Mouse (Mus musculus): ENCODE measurements at regions not wholly inside any gene's neighbourhood (a gene's known extent, or its start where the extent isn't known, plus 50 kb on each side); places are given as distances from the start of the nearest gene placed in this dataset.

DNA sequence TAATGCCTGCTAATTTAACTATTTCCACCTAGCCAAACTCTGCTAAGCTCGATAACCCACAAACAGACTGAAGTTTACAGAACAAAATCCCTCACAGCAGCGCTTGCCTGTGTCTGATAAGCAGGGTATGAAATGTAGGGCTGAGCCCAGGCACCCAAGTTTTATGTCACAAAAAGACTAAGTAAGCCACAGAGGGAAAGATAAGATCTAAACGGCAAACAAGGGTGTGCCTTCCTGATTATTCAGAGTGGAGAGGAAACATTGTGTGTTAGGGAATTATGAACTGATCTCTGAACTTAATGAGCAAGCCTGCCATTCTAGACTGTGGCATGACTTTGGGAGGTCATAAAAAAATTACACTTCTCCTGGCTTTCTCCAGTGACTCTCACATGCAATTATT is 621.8 kb downstream of the Kcnj2 start:
- TF ChIP-seq POLR2A (IDR thresholded peaks at IDR 0.05; ENCODE audit: insufficient read depth, low read depth, low read length): no peak
- no peak for TF ChIP-seq CTCF (IDR thresholded peaks at IDR 0.05; ENCODE audit: insufficient read depth, low read depth, low read length)
- H3K4me1 ChIP-seq (ENCODE audit: control insufficient read depth, insufficient read depth, low read length): no peaks in the 10 kb centered on the region
- WGBS: 63% methylated on average over 3 of the region's 3 CpGs
- H3K4me3 ChIP-seq (ENCODE audit: insufficient read depth, low read depth, low read length): no peak overlapping the region
- no peak overlapping the region for H3K27ac ChIP-seq (ENCODE audit: insufficient read depth, low read depth, low read length)

DNA sequence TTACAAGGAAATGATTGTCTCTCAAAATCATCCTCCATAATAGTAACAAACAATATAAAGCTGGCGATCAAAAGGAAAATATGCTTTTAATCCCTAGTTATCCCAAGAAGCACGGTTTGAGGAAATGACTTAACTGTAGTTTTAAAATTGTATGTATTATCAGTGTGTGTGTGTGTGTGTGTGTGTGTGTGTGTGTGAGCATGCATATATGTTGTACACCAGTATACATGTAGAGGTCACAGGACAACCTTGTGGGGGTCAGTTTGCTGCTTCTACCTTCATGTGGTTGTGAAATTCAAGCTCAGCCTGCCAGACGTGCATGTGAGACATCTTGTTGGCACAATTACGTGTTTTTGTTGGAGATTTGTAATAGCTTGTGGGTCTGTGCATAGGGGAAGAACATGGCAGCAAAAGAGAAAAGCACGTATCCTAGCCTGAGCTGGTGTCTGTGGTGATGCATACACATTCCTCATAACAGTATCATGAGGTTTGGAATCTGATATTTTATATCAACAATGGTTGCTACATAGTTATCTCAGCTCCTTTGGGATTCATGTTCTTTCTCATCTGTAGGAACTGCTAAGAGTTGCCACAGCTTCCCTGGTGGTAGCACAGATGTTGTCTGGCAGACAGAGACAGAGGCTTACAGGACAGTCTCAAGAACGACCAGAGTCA is 622.4 kb downstream of the Kcnj2 start:
- no peak overlapping the region for H3K4me3 ChIP-seq (ENCODE audit: insufficient read depth, low read depth, low read length)
- H3K27ac ChIP-seq (ENCODE audit: insufficient read depth, low read depth, low read length): no peak overlapping the region
- no peak for TF ChIP-seq POLR2A (IDR thresholded peaks at IDR 0.05; ENCODE audit: insufficient read depth, low read depth, low read length)
- TF ChIP-seq CTCF (IDR thresholded peaks at IDR 0.05; ENCODE audit: insufficient read depth, low read depth, low read length): no peak
- no peaks in the 10 kb centered on the region for H3K4me1 ChIP-seq (ENCODE audit: control insufficient read depth, insufficient read depth, low read length)
- 84% methylated on average over 6 of the region's 6 CpGs for WGBS

GRCm38 (mm10) chr11:111689899-111690298 is 623.9 kb downstream of the Kcnj2 start:
- H3K4me1 ChIP-seq (ENCODE audit: control insufficient read depth, insufficient read depth, low read length): no peaks in the 10 kb centered on the region
- 87% methylated on average over 2 of the region's 2 CpGs for WGBS
- no peak overlapping the region for H3K4me3 ChIP-seq (ENCODE audit: insufficient read depth, low read depth, low read length)
- no peak overlapping the region for H3K27ac ChIP-seq (ENCODE audit: insufficient read depth, low read depth, low read length)
- TF ChIP-seq CTCF (IDR thresholded peaks at IDR 0.05; ENCODE audit: insufficient read depth, low read depth, low read length) (no peak), POLR2A (IDR thresholded peaks at IDR 0.05; ENCODE audit: insufficient read depth, low read depth, low read length) (no peak)

GRCm38 (mm10) chr11:111691512-111691911 is 625.5 kb downstream of the Kcnj2 start:
- 98% methylated on average over 2 of the region's 2 CpGs for WGBS

GRCm38 (mm10) chr11:111696668-111697067 is 630.7 kb downstream of the Kcnj2 start:
- Histone ChIP-seq H3K27ac (ENCODE audit: insufficient read depth, low read depth, low read length) (no peak overlapping the region), H3K4me1 (ENCODE audit: control insufficient read depth, insufficient read depth, low read length) (no peaks in the 10 kb centered on the region), H3K4me3 (ENCODE audit: insufficient read depth, low read depth, low read length) (no peak overlapping the region)
- WGBS: 89% methylated on average over 2 of the region's 2 CpGs
- TF ChIP-seq CTCF (IDR thresholded peaks at IDR 0.05; ENCODE audit: insufficient read depth, low read depth, low read length) (no peak), POLR2A (IDR thresholded peaks at IDR 0.05; ENCODE audit: insufficient read depth, low read depth, low read length) (no peak)

More at GRCm38 (mm10) chr11:111691512-111691911, 625.5 kb downstream of the Kcnj2 start:
- Histone ChIP-seq H3K4me3 (ENCODE audit: insufficient read depth, low read depth, low read length) (no peak overlapping the region), H3K27ac (ENCODE audit: insufficient read depth, low read depth, low read length) (no peak overlapping the region), H3K4me1 (ENCODE audit: control insufficient read depth, insufficient read depth, low read length) (no peaks in the 10 kb centered on the region)
- no peak for TF ChIP-seq POLR2A (IDR thresholded peaks at IDR 0.05; ENCODE audit: insufficient read depth, low read depth, low read length)
- TF ChIP-seq CTCF (IDR thresholded peaks at IDR 0.05; ENCODE audit: insufficient read depth, low read depth, low read length): no peak

DNA sequence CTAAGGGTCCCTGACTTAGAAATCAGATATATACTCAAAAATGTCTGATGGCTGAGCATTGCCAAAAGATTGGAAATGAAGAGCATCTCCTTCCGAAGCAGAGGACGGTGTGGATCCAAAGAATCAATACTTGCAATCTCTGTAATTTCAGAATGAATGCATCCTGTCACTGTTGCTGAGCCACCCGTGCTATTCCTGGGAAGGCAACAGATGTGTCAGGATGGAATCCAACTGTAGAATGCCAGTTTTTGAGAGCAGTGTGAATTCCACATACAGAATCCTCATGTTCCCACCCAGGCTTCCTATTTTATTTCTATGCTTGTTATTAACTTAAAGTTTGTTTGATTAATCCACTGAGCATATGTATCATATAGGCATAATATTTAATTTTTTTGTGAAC is 633.9 kb downstream of the Kcnj2 start:
- 77% methylated on average over 3 of the region's 3 CpGs for WGBS
- no peak overlapping the region for H3K27ac ChIP-seq (ENCODE audit: insufficient read depth, low read depth, low read length)
- no peak overlapping the region for H3K4me3 ChIP-seq (ENCODE audit: insufficient read depth, low read depth, low read length)
- no peak for TF ChIP-seq CTCF (IDR thresholded peaks at IDR 0.05; ENCODE audit: insufficient read depth, low read depth, low read length)
- no peak for TF ChIP-seq POLR2A (IDR thresholded peaks at IDR 0.05; ENCODE audit: insufficient read depth, low read depth, low read length)
- H3K4me1 ChIP-seq (ENCODE audit: control insufficient read depth, insufficient read depth, low read length): no peaks in the 10 kb centered on the region

GRCm38 (mm10) chr11:111706882-111707281 is 640.9 kb downstream of the Kcnj2 start:
- 60% methylated on average over 4 of the region's 4 CpGs for WGBS
- Histone ChIP-seq H3K27ac (ENCODE audit: insufficient read depth, low read depth, low read length) (no peak overlapping the region), H3K4me1 (ENCODE audit: control insufficient read depth, insufficient read depth, low read length) (no peaks in the 10 kb centered on the region), H3K4me3 (ENCODE audit: insufficient read depth, low read depth, low read length) (no peak overlapping the region)
- no peak for TF ChIP-seq POLR2A (IDR thresholded peaks at IDR 0.05; ENCODE audit: insufficient read depth, low read depth, low read length)
- no peak for TF ChIP-seq CTCF (IDR thresholded peaks at IDR 0.05; ENCODE audit: insufficient read depth, low read depth, low read length)

DNA sequence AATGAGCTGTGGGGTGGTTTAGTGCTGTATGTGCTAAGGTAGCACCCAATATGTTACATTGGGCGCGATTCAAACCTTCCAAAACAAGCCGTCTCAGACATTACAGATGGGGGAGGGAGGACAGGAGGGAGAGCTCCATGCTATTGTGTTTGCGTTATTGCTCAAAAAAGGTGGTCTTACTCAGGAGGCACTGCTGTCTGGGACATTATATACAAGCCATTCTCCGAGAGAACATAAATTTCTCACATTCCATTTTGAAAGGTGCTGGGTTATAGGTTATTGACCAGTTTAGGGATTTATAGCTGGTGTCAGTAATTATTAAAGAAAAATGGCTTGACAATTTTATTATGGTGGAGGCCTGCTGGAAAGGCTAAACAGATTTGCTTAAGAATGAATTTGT is 649.4 kb downstream of the Kcnj2 start:
- Histone ChIP-seq H3K4me1 (ENCODE audit: control insufficient read depth, insufficient read depth, low read length) (no peaks in the 10 kb centered on the region), H3K4me3 (ENCODE audit: insufficient read depth, low read depth, low read length) (no peak overlapping the region), H3K27ac (ENCODE audit: insufficient read depth, low read depth, low read length) (no peak overlapping the region)
- WGBS: 92% methylated on average over 5 of the region's 5 CpGs
- TF ChIP-seq CTCF (IDR thresholded peaks at IDR 0.05; ENCODE audit: insufficient read depth, low read depth, low read length) (no peak), POLR2A (IDR thresholded peaks at IDR 0.05; ENCODE audit: insufficient read depth, low read depth, low read length) (no peak)

DNA sequence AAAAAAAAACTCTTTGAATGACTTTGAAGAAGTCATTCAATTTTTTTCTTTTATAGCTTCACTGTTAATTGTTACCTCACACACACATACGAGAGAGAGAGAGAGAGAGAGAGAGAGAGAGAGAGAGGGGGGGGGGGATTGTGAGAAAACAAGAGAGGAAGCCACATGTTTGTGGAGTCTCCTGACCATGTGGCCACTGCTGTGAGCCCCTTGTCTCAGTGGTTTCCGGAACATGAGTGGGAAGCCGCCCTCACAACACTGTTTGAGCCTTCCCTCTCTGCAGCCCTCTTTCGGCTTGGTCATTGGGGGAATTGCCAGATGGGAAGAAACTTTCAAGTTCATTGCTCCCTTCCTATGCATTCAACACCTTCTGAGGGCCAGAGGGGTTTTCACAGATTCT is 656.3 kb downstream of the Kcnj2 start:
- Histone ChIP-seq H3K4me1 (ENCODE audit: control insufficient read depth, insufficient read depth, low read length) (no peaks in the 10 kb centered on the region), H3K4me3 (ENCODE audit: insufficient read depth, low read depth, low read length) (no peak overlapping the region), H3K27ac (ENCODE audit: insufficient read depth, low read depth, low read length) (no peak overlapping the region)
- 73% methylated on average over 4 of the region's 4 CpGs for WGBS
- no peak for TF ChIP-seq CTCF (IDR thresholded peaks at IDR 0.05; ENCODE audit: insufficient read depth, low read depth, low read length)
- TF ChIP-seq POLR2A (IDR thresholded peaks at IDR 0.05; ENCODE audit: insufficient read depth, low read depth, low read length): no peak
